Mouse (Mus musculus) erythroid progenitor cell, adult 5-6 weeks (primary cell): ENCODE results near the gene Serpina3m. TPM values are rescaled to one million over a fixed set of nuclear protein-coding genes. Genes with fewer than 3 reads are reported as not detected.

Experiments used
- total RNA-seq, 2 experiments: library from RNA; stranded (forward) in 1 of 2; stranded (reverse) in 1 of 2; fragments of 150-400 nt in 1 of 2; fragments of 186-747, 209-891 nt in 1 of 2; gene quantifications; 2 replicates each; pipeline versions ENCODE4 v1.2.3 to v1.2.4; 2015 to 2017; ENCODE audit warnings: low replicate concordance in 2 of 2

Gene Serpina3m
- total RNA-seq, 2 experiments from 2014 or later = not detected

Other genes starting within 250 kb of the Serpina3m start
- gene Serpina5, start 237.4 kb upstream of the Serpina3m start, total RNA-seq (2015; ENCODE audit: low replicate concordance) = not detected in 2 replicates
- not detected in 2 replicates for gene Serpina5, start 237.4 kb upstream of the Serpina3m start, total RNA-seq (2017; ENCODE audit: low replicate concordance)
- not detected in 2 replicates for gene Serpina3a, start 225.8 kb upstream of the Serpina3m start, total RNA-seq (2015; ENCODE audit: low replicate concordance)
- not detected in 2 replicates for gene Serpina3a, start 225.8 kb upstream of the Serpina3m start, total RNA-seq (2017; ENCODE audit: low replicate concordance)
- gene Serpina3b, start 210.5 kb upstream of the Serpina3m start, total RNA-seq (2015; ENCODE audit: low replicate concordance) = not detected in 2 replicates
- gene Serpina3b, start 210.5 kb upstream of the Serpina3m start, total RNA-seq (2017; ENCODE audit: low replicate concordance) = not detected in 2 replicates
- gene Serpina3c, start 184.6 kb upstream of the Serpina3m start, total RNA-seq (2015; ENCODE audit: low replicate concordance) = not detected in 2 replicates
- not detected in 2 replicates for gene Serpina3c, start 184.6 kb upstream of the Serpina3m start, total RNA-seq (2017; ENCODE audit: low replicate concordance)
- 10.8 TPM in 1 of 2 replicates, not detected in the other for gene Serpina3f, start 123.9 kb upstream of the Serpina3m start, total RNA-seq (2015; ENCODE audit: low replicate concordance)
- gene Serpina3f, start 123.9 kb upstream of the Serpina3m start, total RNA-seq (2017; ENCODE audit: low replicate concordance) = 1.2 and 1.3 TPM in 2 replicates
- gene Serpina3g, start 102.2 kb upstream of the Serpina3m start, total RNA-seq (2015; ENCODE audit: low replicate concordance) = 4.7 TPM in 1 of 2 replicates, not detected in the other
- 2.6 and 3.3 TPM in 2 replicates for gene Serpina3g, start 102.2 kb upstream of the Serpina3m start, total RNA-seq (2017; ENCODE audit: low replicate concordance)
- gene Serpina3i, start 75.4 kb upstream of the Serpina3m start, total RNA-seq (2015; ENCODE audit: low replicate concordance) = not detected in 2 replicates
- gene Serpina3i, start 75.4 kb upstream of the Serpina3m start, total RNA-seq (2017; ENCODE audit: low replicate concordance) = not detected in 2 replicates
- gene Serpina3j, start 23.9 kb upstream of the Serpina3m start, total RNA-seq (2015; ENCODE audit: low replicate concordance) = not detected in 2 replicates
- gene Serpina3j, start 23.9 kb upstream of the Serpina3m start, total RNA-seq (2017; ENCODE audit: low replicate concordance) = not detected in 2 replicates
- not detected in 2 replicates for gene Serpina3k, start within 50 bp of the Serpina3m start, total RNA-seq (2015; ENCODE audit: low replicate concordance)
- gene Serpina3k, start within 50 bp of the Serpina3m start, total RNA-seq (2017; ENCODE audit: low replicate concordance) = not detected in 2 replicates
- not detected in 2 replicates for gene Serpina3n, start 68.2 kb downstream of the Serpina3m start, total RNA-seq (2015; ENCODE audit: low replicate concordance)
- gene Serpina3n, start 68.2 kb downstream of the Serpina3m start, total RNA-seq (2017; ENCODE audit: low replicate concordance) = 0.90 TPM in 1 of 2 replicates, not detected in the other
- gene Gsc, start 134.8 kb downstream of the Serpina3m start, total RNA-seq (2015; ENCODE audit: low replicate concordance) = not detected in 2 replicates
- gene Gsc, start 134.8 kb downstream of the Serpina3m start, total RNA-seq (2017; ENCODE audit: low replicate concordance) = not detected in 2 replicates